Mouse (Mus musculus): Measurements from ENCODE around the gene Gsg1. TPM values are rescaled to one million over a fixed set of nuclear protein-coding genes. Genes with fewer than 3 reads are reported as not detected.

The Gsg1 gene
- polyA plus RNA-seq, 1 experiment: 0.27 TPM

DNA sequence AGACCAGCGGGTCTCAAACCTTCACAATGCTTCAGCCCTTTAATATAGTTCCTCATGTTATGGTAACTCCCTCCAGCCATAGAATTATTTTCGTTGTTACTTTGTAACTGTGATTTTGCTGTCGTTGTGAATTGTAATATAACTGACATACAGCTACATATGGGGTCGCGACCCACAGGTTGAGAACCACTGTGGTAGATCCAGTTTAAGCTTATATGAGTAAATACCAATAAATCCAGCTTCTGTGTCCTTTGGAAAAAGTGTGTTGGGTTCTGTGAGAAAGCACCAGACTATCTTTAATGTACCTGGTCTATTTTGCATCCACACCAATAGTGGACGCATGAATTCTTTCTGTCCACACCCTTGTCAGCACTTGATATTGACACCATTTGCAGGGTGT, 24.2 kb upstream of the Gsg1 start:
- TF ChIP-seq CTCF (IDR thresholded peaks at IDR 0.05; ENCODE audit: borderline replicate concordance, extremely low read depth, insufficient read depth, insufficient read length) (no peak), POLR2A (IDR thresholded peaks at IDR 0.05; ENCODE audit: borderline replicate concordance, extremely low read depth, insufficient read depth, insufficient read length, poor library complexity, severe bottlenecking) (no peak)

DNA sequence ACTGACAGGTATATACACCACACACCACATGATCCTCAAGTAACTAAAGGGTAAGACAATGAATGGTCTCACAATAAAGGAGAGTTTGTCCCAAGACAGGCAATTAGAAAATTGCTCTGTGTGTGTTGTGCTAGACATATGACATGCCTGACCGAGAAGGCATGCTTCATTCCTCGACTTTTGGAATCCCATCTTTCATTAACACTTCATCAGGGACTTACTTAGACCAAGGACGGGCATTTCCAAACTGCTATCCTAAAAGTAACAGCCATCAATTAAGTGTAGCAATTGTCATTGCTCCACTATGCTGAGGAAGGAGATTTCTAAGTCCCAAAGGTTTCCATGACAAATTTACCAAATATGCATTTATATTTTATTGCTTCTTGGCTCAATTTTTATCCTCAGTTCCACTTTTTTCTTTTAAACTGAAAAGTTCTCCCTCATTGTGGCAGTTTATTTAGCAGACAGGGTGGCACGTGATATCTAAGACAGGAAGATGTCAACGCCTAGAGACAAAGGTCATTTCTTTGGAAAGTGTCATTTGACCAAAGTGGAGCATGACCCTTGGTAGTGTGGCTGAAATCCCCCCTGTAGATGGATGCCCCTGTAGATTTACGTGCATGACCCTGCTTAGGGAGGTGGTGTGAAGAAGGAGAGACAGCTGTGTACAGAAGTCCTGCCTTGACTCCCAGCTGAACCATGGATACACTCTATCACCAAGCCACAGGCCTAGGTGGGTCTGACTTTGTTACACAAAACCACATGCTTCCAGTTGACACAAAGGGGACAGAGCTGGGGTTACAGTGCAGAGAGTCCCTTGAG, 22.5 kb upstream of the Gsg1 start:
- TF ChIP-seq CTCF (IDR thresholded peaks at IDR 0.05; ENCODE audit: borderline replicate concordance, extremely low read depth, insufficient read depth, insufficient read length) (no peak), POLR2A (IDR thresholded peaks at IDR 0.05; ENCODE audit: borderline replicate concordance, extremely low read depth, insufficient read depth, insufficient read length, poor library complexity, severe bottlenecking) (no peak)
- DNase-seq (ENCODE audit: low read depth): no peak

More for the DNA sequence above, 24.2 kb upstream of the Gsg1 start:
- no peak for DNase-seq (ENCODE audit: low read depth)

DNA sequence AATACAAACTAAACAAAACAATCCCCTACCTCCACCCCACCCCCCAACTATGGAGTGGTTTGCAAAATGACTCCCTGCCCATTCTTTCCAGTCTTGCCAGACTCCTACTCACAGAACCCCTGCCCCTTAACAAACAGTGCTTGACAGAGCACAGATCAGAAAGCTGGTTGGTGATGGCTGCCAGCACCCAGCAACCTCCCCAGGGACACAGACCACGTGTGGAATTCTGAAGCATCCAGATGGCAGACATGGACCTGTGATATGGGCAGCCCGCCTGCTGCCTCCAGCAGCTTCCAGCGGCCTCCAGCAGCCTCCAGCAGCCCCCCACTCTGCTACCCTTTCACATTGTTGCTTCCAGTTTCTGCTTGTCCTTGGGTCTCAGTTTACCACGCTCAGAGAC, 21.1 kb upstream of the Gsg1 start:
- no peak for DNase-seq (ENCODE audit: low read depth)
- no peak for TF ChIP-seq POLR2A (IDR thresholded peaks at IDR 0.05; ENCODE audit: borderline replicate concordance, extremely low read depth, insufficient read depth, insufficient read length, poor library complexity, severe bottlenecking)
- TF ChIP-seq CTCF (IDR thresholded peaks at IDR 0.05; ENCODE audit: borderline replicate concordance, extremely low read depth, insufficient read depth, insufficient read length): no peak

DNA sequence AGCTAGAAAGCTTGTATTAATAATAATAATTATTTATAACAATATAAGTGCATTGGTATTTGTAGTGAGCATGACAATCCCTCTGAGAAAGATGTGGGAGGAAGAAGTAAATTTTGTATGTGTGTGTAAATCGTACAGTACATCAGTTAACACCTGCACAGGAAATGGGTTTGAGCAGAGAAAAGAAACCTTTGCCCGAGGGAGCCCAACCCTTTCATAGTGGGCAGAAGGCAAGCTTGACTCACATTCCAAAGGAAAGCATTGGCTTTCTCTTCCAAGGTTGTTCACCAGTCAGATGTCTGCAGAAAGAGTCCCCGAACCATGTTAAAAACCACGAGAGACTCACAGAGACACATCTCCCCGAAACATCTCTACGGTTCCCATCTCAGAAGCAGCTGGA, 18.9 kb upstream of the Gsg1 start:
- no peak for DNase-seq (ENCODE audit: low read depth)
- TF ChIP-seq POLR2A (IDR thresholded peaks at IDR 0.05; ENCODE audit: borderline replicate concordance, extremely low read depth, insufficient read depth, insufficient read length, poor library complexity, severe bottlenecking) (no peak), CTCF (IDR thresholded peaks at IDR 0.05; ENCODE audit: borderline replicate concordance, extremely low read depth, insufficient read depth, insufficient read length) (no peak)

DNA sequence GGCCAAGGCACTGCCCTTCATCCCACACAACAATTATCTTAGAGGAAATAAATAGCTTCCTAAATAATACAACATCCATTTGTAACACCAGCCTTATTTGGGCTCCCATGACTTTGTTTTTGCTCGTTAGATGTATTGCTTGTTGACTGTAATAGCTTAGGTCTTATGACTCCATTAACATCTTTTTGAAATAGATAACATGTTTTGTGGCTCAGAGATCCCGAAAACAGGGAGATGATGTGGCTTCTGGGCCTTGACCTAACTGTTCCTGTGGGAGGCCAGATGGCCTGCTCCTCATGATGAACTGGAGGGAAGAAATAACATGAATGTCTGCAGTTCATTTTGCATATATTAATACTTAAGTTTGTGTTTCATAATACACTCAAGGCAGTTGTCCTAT, 17.6 kb upstream of the Gsg1 start:
- DNase-seq (ENCODE audit: low read depth): no peak

DNA sequence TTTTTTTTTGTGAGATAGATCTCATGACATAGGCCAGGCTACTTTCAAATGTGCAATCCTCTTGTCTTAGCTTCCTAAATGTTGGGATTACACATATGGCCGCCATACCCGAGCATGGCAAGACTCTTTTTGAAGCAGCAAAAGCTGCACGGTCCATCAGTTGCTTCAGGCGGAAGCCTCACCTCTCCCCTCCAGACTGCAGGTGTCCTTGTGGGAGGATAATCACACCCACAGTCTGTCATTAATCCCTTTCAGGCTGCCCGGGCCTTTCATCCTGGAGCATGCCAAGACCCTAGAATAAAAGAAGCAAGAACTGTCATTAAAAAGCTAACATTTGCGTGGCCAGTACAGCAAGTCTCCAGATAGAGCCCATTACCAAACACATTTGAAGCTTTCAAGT, 15.5 kb upstream of the Gsg1 start:
- peak; percentile 51 for DNase-seq (ENCODE audit: low read depth)
- no peak for TF ChIP-seq POLR2A (IDR thresholded peaks at IDR 0.05; ENCODE audit: borderline replicate concordance, extremely low read depth, insufficient read depth, insufficient read length, poor library complexity, severe bottlenecking)
- no peak for TF ChIP-seq CTCF (IDR thresholded peaks at IDR 0.05; ENCODE audit: borderline replicate concordance, extremely low read depth, insufficient read depth, insufficient read length)

More for the DNA sequence above, 17.6 kb upstream of the Gsg1 start:
- TF ChIP-seq POLR2A (IDR thresholded peaks at IDR 0.05; ENCODE audit: borderline replicate concordance, extremely low read depth, insufficient read depth, insufficient read length, poor library complexity, severe bottlenecking): no peak
- TF ChIP-seq CTCF (IDR thresholded peaks at IDR 0.05; ENCODE audit: borderline replicate concordance, extremely low read depth, insufficient read depth, insufficient read length): no peak

DNA sequence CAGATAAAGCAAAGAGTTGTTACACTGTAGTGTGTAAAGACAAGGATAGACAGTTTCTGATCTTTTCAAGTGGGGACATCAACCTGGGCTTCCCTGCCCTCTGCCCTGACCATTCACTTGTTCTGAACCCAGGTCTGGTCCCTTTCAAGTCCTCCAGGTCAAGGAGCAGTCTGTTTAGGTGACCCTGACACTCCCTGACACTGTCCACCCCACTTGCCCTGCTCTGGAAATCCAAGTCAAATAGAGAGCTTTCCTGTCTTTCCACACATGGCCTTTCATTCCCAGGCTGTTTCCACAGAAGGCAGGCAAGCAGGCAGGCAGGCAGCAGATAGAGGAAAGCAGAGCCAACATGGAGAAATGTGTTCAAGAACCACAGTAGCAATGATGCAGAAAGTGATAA, 14.2 kb upstream of the Gsg1 start:
- no peak for DNase-seq (ENCODE audit: low read depth)
- TF ChIP-seq POLR2A (IDR thresholded peaks at IDR 0.05; ENCODE audit: borderline replicate concordance, extremely low read depth, insufficient read depth, insufficient read length, poor library complexity, severe bottlenecking) (no peak), CTCF (IDR thresholded peaks at IDR 0.05; ENCODE audit: borderline replicate concordance, extremely low read depth, insufficient read depth, insufficient read length) (no peak)

DNA sequence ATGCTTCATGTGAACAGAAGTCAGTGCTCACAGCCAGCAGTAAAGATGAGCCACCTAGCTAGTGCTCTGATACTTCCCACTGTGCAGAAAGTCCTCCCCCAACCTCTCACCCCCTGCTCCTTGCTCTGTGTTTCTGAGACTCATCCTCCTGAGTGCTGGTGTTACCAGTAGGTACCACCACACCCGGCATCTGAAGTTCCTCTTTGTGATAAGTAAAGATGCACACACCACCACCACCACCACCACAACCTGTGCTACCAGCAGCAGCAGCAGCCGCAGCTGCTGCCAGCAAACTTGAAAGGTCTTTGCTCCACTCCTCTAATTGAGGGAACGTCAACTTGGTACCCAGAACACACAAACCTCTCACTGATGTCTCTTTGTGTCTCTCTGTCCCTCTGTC, 13.1 kb upstream of the Gsg1 start:
- no peak for DNase-seq (ENCODE audit: low read depth)
- no peak for TF ChIP-seq CTCF (IDR thresholded peaks at IDR 0.05; ENCODE audit: borderline replicate concordance, extremely low read depth, insufficient read depth, insufficient read length)

DNA sequence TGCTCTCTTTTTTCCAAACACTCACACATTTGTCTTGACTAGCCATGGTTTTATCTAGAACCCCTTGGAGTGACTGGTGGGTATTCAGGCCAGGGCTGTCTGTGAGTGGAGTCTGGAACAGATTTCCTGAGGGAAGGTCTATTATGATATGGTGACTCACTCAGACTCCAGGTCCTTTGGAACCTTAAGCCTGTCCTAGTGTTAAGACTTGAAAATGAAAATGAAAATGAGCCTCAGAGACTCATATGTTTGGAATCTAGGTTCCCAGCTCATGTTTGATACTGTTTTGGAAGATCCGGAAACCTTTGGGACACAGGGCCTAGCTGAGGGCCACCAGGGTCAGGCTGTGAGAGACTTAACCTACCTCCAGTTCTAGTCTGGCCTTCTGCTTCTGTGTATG, 11.9 kb upstream of the Gsg1 start:
- TF ChIP-seq POLR2A (IDR thresholded peaks at IDR 0.05; ENCODE audit: borderline replicate concordance, extremely low read depth, insufficient read depth, insufficient read length, poor library complexity, severe bottlenecking): no peak
- TF ChIP-seq CTCF (IDR thresholded peaks at IDR 0.05; ENCODE audit: borderline replicate concordance, extremely low read depth, insufficient read depth, insufficient read length): no peak
- DNase-seq (ENCODE audit: low read depth): no peak

DNA sequence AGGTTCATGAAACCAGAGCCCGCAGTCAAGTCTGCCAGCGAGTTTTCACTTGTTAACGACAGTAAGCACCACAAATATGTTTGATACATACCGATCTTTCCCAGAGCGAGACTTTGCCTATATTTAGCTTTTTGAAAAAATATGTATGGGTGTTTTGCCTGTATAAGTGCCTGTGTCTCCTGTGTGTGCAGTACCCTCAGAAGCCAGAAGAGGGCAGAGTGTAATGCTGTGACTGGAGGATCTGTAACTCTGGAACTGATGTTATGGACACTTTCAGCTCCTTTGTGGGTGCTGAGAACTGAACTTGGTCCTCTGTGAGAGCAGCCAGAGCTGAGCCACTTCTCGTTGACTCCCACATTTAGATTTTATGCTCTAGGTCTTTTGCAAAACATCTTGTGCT, 10.0 kb upstream of the Gsg1 start:
- no peak for TF ChIP-seq POLR2A (IDR thresholded peaks at IDR 0.05; ENCODE audit: borderline replicate concordance, extremely low read depth, insufficient read depth, insufficient read length, poor library complexity, severe bottlenecking)
- TF ChIP-seq CTCF (IDR thresholded peaks at IDR 0.05; ENCODE audit: borderline replicate concordance, extremely low read depth, insufficient read depth, insufficient read length): peak; percentile 24; the same call in 1 of the 2 replicates
- DNase-seq (ENCODE audit: low read depth): no peak

DNA sequence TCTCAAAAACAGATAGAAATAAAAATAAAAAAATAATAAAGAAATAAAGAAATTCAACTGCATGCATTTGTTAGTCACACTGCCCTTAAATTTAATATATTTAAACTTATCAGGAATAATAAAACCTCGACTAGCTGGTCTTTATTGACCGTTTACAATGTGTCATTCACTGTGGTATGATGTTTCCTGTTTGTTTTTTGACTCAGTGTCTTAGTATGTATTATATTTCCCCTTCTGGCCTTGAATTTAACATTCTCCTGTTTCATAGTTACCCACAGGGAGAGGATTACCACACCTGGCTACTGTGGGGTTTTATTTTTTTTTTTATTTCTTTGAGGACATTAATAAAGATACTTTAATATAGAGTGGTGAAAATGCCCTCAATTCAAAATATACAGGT, 8.4 kb upstream of the Gsg1 start:
- TF ChIP-seq CTCF (IDR thresholded peaks at IDR 0.05; ENCODE audit: borderline replicate concordance, extremely low read depth, insufficient read depth, insufficient read length) (no peak), POLR2A (IDR thresholded peaks at IDR 0.05; ENCODE audit: borderline replicate concordance, extremely low read depth, insufficient read depth, insufficient read length, poor library complexity, severe bottlenecking) (no peak)

DNA sequence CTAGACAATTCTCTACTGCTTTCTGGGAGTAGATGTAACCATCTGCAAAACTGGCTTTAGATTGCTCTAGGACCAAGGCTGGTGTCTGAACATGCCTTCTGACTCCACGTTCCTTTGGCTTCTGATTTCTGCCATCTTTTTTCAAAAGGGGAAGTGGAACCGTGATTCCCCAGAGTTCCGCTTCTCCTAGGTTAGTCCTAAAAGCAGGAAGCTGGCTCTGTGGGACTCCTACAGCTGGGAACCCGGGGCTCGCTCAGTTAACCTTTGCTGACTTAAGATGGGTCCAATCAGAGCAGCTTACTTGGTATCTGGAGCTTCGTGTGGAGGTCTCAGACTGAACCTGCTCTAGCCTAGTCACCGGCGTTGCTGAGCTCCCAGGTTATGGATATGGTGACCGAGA, 7.0 kb upstream of the Gsg1 start:
- TF ChIP-seq CTCF (IDR thresholded peaks at IDR 0.05; ENCODE audit: borderline replicate concordance, extremely low read depth, insufficient read depth, insufficient read length) (no peak), POLR2A (IDR thresholded peaks at IDR 0.05; ENCODE audit: borderline replicate concordance, extremely low read depth, insufficient read depth, insufficient read length, poor library complexity, severe bottlenecking) (no peak)

More for the DNA sequence above, 8.4 kb upstream of the Gsg1 start:
- no peak for DNase-seq (ENCODE audit: low read depth)

More for the DNA sequence above, 7.0 kb upstream of the Gsg1 start:
- no peak for DNase-seq (ENCODE audit: low read depth)

Measured in brain, embryonic 14.5 days (tissue).